Mouse (Mus musculus): Measurements from ENCODE around the gene Snapc2.

GRCm38 (mm10) chr8:4247951-4248540 lies 4.8 kb upstream of the Snapc2 start, which contains the start of gene Tgfbr3l:
- no peak for TF ChIP-seq CTCF (IDR thresholded peaks at IDR 0.05; ENCODE audit: extremely low read depth, insufficient read depth, insufficient read length, insufficient replicate concordance)
- no peak for TF ChIP-seq POLR2A (IDR thresholded peaks at IDR 0.05; ENCODE audit: low read depth, low read length)
